Mouse (Mus musculus) hindbrain, embryonic 10.5 days (tissue): ENCODE measurements around the gene Megf6. TPM values are rescaled to one million over a fixed set of nuclear protein-coding genes. Genes with fewer than 3 reads are reported as not detected.

Experiments
- DNase-seq: peaks from one replicate; pipeline ENCODE4 v3.0.0-alpha.2; 2017; ENCODE audit warnings: low spot score
- H3K27ac ChIP-seq: fragments of 300-500 bp; sonication (generic); 2 replicates; pipeline ENCODE4 v1.5.1; 2016; ENCODE audit warnings: mild to moderate bottlenecking, moderate library complexity
- H3K27me3 ChIP-seq: fragments of 300-500 bp; sonication (generic); 2 replicates; pipeline ENCODE4 v1.6.1; 2016; ENCODE audit warnings: mild to moderate bottlenecking; ENCODE audit not compliant: poor library complexity, insufficient read depth, severe bottlenecking
- H3K36me3 ChIP-seq: fragments of 300-500 bp; sonication (generic); 2 replicates; pipeline ENCODE4 v1.6.1; 2016; ENCODE audit warnings: mild to moderate bottlenecking, moderate library complexity
- H3K4me1 ChIP-seq: fragments of 300-500 bp; sonication (generic); replicated peaks from 2 replicates; pipeline ENCODE4 v1.6.1; 2016; ENCODE audit warnings: mild to moderate bottlenecking
- H3K4me3 ChIP-seq: fragments of 300-500 bp; sonication (generic); 2 replicates; pipeline ENCODE4 v1.5.1; 2016; ENCODE audit warnings: mild to moderate bottlenecking, moderate library complexity
- H3K9me3 ChIP-seq: fragments of 300-500 bp; sonication (generic); 2 replicates; pipeline ENCODE4 v1.6.1; 2016; ENCODE audit warnings: mild to moderate bottlenecking, moderate library complexity
- WGBS: fragments of 180-500 bp; shearing (Covaris S2); methylation state at CpG from one replicate; pipeline ENCODE4 v1.1.7; 2016; 5-methylcytosine and 5-hydroxymethylcytosine counted together
- polyA plus RNA-seq: library from polyadenylated mRNA; unstranded; fragments of >200 nt; fragmentation: Nextera tagmentation; extraction: Ambion mirVana; gene quantifications from 2 replicates; pipeline ENCODE4 v1.2.1, GENCODE M21; 2016

Gene Megf6
- polyA plus RNA-seq, 1 experiment from 2014 or later: 28.2 TPM

DNA sequence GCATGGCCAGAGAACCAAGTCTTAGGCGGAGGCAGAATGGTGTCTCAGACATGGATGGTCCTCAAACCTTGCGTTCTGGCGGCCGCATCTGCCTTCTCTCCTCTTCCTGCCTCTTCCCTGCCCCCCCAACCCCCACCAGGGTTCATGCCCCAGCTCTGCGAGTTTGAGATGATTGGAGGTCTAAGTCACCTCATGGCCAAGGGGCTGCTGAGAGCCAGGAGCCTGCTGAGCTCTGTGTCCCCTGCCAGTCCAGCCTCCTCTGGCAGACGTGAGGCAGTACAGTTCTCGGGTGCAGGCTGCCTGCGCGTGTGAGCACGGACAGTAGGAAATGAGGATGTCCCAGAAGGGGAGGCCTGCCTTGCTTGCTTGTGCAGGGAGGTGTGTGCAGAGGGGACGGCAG, 56.1 kb downstream of the Megf6 start:
- Histone ChIP-seq H3K9me3 (no peaks in the 10 kb centered on the region), H3K4me1 (peaks cover 63% of the 10 kb centered on the region), H3K27me3 (no peaks in the 10 kb centered on the region), H3K27ac (0 out of 2 replicates have a peak overlapping the region, but pooled peaks have one; percentile 29), H3K36me3 (no peaks in the 10 kb centered on the region), H3K4me3 (no peak overlapping the region)
- DNase-seq: no peak
- WGBS: 84% methylated on average over 11 of the region's 11 CpGs

DNA sequence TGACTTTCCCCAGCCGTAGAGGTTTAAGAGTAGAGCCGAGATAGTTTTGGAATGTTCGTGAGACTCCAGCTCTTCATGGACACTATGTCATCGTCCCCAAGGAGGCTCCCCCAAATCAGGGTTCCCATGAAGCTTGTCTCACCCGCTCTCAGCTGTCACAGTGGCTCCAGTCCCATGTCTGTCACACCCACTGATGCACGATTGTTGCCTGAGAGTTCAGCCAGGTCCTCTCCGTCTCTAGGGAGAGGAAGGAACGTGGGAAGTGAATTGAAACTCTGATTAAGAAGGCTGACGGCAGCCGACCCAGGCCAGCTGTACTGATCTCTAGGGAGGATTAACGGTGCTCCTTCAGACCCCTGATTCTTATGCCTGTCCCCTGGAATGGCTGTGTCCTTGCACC, 57.8 kb downstream of the Megf6 start:
- Histone ChIP-seq H3K4me1 (peaks cover 63% of the 10 kb centered on the region), H3K27ac (no peak overlapping the region), H3K9me3 (no peaks in the 10 kb centered on the region), H3K4me3 (no peak overlapping the region), H3K27me3 (no peaks in the 10 kb centered on the region), H3K36me3 (no peaks in the 10 kb centered on the region)
- WGBS: 77% methylated on average over 11 of the region's 11 CpGs
- no peak for DNase-seq

DNA sequence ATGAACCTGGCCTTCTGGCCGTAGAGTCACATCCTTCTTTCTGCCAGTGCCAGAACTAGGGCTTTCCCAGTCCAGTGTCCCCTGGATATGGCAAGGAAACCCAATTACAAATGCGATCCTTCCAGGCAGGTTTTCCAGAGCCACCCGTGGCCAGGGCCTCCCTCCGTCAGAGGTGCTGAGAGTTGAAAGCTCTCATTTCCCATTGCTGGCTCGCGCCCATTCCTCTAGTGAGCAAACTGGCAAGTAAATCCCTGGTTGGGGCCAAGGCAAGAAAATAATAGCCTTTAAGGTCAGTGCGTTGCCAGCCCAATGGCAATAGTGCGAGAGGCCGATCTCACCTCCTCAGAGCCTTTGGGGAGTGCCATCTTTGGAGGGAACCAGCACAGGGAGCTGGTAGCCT, 59.0 kb downstream of the Megf6 start:
- WGBS: 94% methylated on average over 9 of the region's 9 CpGs
- H3K27me3 ChIP-seq: no peaks in the 10 kb centered on the region
- no peaks in the 10 kb centered on the region for H3K36me3 ChIP-seq
- H3K4me1 ChIP-seq: peaks cover 59% of the 10 kb centered on the region
- no peaks in the 10 kb centered on the region for H3K9me3 ChIP-seq
- H3K27ac ChIP-seq: no peak overlapping the region
- no peak for DNase-seq
- H3K4me3 ChIP-seq: no peak overlapping the region

DNA sequence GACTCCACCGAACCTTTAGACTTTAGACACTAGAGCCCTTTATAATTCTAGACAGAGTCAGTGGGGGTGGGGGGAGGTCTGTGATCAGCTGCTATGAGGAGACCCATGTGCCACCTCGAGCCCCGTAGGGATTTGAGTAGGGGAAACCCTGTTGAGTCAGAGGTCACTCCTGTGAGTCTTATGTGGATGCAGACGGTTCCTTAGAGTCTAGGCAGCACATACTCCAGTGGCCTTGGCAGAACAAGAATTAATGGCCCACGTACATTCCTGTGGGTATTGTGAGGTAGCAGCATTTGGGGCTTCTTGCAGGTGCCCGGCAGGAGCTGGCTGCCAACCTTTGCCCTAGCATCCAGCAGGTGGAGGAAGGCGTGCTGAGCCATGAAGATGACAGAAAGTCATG, 60.9 kb downstream of the Megf6 start:
- no peaks in the 10 kb centered on the region for H3K27me3 ChIP-seq
- no peak overlapping the region for H3K27ac ChIP-seq
- H3K4me3 ChIP-seq: no peak overlapping the region
- 0 out of 2 replicates have a peak, but pooled peaks cover 2% of the 10 kb centered on the region for H3K36me3 ChIP-seq
- DNase-seq: no peak
- H3K9me3 ChIP-seq: no peaks in the 10 kb centered on the region
- peaks cover 56% of the 10 kb centered on the region for H3K4me1 ChIP-seq
- WGBS: 86% methylated on average over 7 of the region's 7 CpGs

DNA sequence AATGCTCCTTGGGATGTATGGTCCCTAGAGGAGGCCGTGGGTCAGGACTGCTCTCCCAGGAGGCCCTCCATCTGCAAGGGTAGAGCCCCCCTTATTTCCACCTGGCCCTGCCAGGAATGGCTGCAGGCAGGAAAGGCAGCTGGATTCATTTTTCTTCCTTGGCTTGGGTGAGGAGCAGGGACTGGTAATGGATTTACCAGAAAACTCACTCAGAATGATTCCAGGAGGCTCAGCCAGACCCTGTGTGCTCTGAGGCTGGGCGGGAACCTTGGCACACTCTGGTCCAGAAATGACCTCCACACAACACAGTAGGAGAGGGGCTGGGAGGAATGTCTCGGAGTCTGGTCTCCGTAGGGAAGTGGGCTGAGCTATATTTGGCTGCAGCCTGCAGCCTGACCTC, 61.8 kb downstream of the Megf6 start:
- 74% methylated on average over 4 of the region's 4 CpGs for whole genome bisulfite sequencing
- Histone ChIP-seq H3K36me3 (0 out of 2 replicates have a peak, but pooled peaks cover 2% of the 10 kb centered on the region), H3K4me1 (peaks cover 58% of the 10 kb centered on the region), H3K27me3 (no peaks in the 10 kb centered on the region), H3K27ac (peak overlapping the region; percentile 9; the same call in 1 of the 2 replicates), H3K9me3 (no peaks in the 10 kb centered on the region), H3K4me3 (no peak overlapping the region)
- DNase-seq: no peak

DNA sequence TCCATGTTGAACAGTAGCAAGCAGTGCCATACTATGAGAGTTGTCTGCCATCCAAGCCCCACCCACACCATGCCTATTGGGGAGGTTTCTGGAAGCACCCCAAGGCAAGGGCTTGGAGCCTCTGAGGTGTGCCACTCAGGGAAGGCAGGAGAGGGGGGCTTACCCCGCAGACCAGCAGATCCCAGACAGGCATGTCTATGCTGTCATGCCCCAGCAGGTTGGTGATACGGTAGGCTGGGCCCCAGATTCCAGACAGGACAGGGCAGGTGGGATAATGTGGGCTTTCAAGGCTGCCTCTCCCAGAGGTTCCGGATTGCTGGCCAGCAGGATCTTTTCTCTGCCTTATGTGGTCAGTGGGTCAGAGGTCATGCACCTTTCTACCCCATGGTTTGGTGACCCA, 65.5 kb downstream of the Megf6 start:
- Histone ChIP-seq H3K4me3 (no peak overlapping the region), H3K4me1 (peaks cover 63% of the 10 kb centered on the region), H3K9me3 (no peaks in the 10 kb centered on the region), H3K27ac (0 out of 2 replicates have a peak overlapping the region, but pooled peaks have one; percentile 18), H3K36me3 (peaks cover 5% of the 10 kb centered on the region; the same call in 1 of the 2 replicates), H3K27me3 (0 out of 2 replicates have a peak, but pooled peaks cover 3% of the 10 kb centered on the region)
- WGBS: 57% methylated on average over 3 of the region's 3 CpGs
- DNase-seq: no peak

DNA sequence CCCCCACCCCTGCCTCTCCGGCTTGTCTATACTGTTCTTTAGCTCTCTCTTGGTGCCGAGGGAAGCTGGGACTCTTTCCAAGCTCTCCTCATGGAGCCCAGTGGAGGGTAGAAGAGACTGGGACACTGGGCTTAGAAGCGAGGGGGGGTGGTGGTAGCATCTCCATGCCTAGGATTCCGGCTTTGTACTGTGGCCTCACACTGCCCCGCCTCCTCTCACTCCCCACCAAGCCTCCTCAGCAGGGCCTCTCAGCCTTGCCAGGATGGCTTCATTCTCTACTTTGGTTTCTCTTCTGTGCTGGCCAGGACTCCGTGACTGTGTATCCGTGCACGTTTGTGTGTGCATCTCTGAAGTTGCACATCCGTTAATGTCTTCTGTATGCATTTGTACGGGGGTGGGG, 66.4 kb downstream of the Megf6 start:
- Histone ChIP-seq H3K36me3 (peaks cover 7% of the 10 kb centered on the region; the same call in 1 of the 2 replicates), H3K4me3 (peak overlapping the region; percentile 35), H3K4me1 (peaks cover 54% of the 10 kb centered on the region), H3K9me3 (no peaks in the 10 kb centered on the region), H3K27me3 (0 out of 2 replicates have a peak, but pooled peaks cover 3% of the 10 kb centered on the region), H3K27ac (peak overlapping the region; percentile 56)
- no peak for DNase-seq
- WGBS: 7% methylated on average over 10 of the region's 10 CpGs

DNA sequence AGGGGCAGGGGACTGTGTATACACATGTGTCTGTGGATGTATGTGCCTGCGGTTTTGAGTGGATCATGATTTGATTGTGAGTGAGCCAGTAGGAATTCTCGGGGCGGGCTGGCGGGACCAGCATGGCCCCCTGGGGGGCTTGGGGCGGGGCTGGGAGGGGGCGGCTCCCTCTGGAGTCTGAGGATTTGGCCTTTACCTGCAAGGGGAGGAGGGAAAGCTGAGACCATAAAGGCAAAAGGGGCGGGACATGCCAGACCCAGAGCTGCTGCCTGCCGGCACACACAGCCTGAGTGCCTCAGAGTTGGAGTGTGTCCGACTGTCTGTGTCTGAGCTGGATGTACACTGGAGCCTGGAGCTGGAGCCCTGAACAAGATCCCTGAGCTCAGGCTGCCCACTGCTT, 66.8 kb downstream of the Megf6 start:
- peak; percentile 32 for DNase-seq
- H3K4me1 ChIP-seq: peaks cover 50% of the 10 kb centered on the region

DNA sequence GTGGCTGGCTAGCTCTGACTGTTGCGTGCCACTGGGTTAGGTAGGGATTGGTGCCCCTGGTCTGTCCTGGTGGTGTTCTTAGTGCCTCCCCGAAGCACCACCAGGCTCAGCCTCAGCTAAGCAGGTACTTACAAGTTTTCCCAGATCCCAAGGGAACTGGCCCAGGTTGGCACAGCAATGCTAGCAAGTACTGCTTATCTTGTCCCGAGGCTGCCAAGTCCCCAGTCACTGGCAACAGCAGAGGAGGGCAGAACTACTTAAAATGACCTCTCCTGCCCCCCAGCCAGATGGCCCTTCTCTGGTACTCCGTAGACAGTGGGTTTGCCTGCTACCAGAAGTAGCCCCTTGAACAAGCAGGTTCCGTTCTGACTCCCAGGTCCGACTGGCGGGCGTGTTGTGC, 68.7 kb downstream of the Megf6 start:
- Histone ChIP-seq H3K4me1 (peaks cover 36% of the 10 kb centered on the region), H3K36me3 (peaks cover 15% of the 10 kb centered on the region), H3K4me3 (no peak overlapping the region), H3K27ac (no peak overlapping the region), H3K9me3 (no peaks in the 10 kb centered on the region), H3K27me3 (0 out of 2 replicates have a peak, but pooled peaks cover 3% of the 10 kb centered on the region)
- 88% methylated on average over 8 of the region's 8 CpGs for WGBS
- DNase-seq: no peak

More for the DNA sequence above, 66.8 kb downstream of the Megf6 start:
- Histone ChIP-seq H3K4me3 (peak overlapping the region; percentile 35), H3K9me3 (no peaks in the 10 kb centered on the region), H3K27ac (peak overlapping the region; percentile 56), H3K27me3 (0 out of 2 replicates have a peak, but pooled peaks cover 3% of the 10 kb centered on the region), H3K36me3 (peaks cover 8% of the 10 kb centered on the region)
- WGBS: 3% methylated on average over 9 of the region's 9 CpGs

DNA sequence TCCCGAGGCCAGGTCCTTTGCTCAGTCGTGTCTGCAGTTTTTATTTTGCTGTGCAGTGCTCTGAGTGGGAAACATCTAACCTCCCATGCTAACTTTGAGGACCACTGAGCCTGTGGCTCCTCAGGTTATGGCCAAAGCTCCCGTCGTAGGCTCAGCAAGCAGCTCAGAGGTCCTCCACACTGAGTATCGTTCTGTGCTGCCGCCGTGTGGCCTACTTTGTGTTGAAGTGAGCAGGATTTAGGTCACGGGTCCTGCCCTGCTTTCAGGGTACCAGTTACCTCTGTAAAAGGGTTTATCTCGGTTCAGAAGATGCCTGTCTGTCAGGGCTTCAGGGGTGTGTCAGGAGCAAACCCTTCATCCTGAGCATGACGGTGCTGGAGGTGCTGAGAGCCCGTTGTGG, 70.1 kb downstream of the Megf6 start:
- peaks cover 13% of the 10 kb centered on the region for H3K36me3 ChIP-seq
- no peak for DNase-seq

DNA sequence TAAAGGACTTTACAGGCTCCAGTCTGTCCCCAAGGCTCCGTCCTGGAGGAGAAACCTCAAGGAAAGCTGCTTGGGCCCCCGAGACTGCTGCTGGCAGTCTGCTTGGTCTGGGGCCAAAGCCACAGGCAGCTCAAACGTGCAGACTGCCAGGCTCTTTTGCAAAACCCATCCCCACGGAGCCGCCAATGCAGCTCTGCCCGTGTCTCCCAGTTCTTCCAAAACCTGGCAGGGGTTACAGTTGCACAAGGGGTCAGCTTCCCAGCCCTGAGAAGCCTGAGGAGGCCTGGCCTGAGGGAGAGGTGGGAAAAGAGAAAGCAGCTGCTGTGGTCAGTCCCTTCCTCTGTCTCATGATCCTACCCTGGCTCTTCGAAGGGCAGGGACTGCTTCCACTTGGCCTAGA, 74.8 kb downstream of the Megf6 start:
- no peak overlapping the region for H3K27ac ChIP-seq

More for the DNA sequence above, 70.1 kb downstream of the Megf6 start:
- H3K27me3 ChIP-seq: 0 out of 2 replicates have a peak, but pooled peaks cover 3% of the 10 kb centered on the region
- no peak overlapping the region for H3K27ac ChIP-seq
- 72% methylated on average over 11 of the region's 11 CpGs for WGBS
- no peaks in the 10 kb centered on the region for H3K9me3 ChIP-seq
- peaks cover 37% of the 10 kb centered on the region for H3K4me1 ChIP-seq
- H3K4me3 ChIP-seq: no peak overlapping the region

DNA sequence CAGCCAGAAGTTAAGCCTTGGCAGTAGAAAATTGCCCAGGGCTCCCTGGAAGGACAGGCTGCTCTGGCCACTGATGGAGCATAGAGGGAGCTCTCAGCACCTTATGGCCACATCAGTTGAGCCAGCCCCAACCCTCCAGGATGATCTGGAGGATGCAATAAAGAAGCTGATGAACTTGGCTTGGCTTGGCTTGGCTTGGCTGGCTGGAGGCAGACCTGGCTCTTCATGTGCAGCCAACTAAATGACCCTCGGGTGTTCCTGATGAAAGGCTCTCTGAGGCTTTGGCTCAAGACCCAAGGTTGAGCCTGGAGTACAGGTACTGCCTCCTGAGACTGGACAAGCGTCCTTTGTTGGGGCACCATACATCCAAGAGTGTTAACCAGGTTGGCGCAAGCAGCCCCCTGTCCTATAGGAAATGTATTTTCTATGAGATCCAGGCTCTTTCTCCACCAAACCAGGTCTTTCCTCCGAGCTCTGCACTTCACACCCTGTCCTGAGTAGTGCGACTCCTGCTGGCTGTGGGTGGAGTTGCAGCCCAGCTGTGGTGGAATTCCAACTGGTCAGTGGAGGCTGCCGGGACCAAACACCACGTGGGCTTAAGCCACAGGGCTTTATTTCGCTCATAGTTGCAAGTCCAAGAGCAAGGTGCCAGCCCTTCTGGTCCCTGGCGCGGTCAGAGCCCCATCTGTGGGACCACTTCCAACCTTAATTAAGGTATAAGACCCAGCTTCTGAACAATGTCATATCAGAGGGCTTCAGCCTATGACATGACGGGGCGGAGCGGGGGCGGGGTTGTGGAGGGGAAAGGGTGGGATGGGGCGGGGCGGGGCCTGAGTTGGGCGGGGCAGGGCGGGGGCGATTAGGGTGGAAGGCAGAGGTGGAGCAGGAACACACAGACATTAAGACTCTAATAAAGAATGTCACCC, 75.8 kb downstream of the Megf6 start:
- Histone ChIP-seq H3K4me3 (peak overlapping the region; percentile 47), H3K27me3 (peaks cover 10% of the 10 kb centered on the region; the same call in 1 of the 2 replicates), H3K4me1 (peaks cover 47% of the 10 kb centered on the region), H3K27ac (peak overlapping the region; percentile 70; the same call in 1 of the 2 replicates), H3K36me3 (peaks cover 10% of the 10 kb centered on the region), H3K9me3 (no peaks in the 10 kb centered on the region)
- 9% methylated on average over 19 of the region's 19 CpGs for WGBS
- peak; percentile 93 for DNase-seq

More for the DNA sequence above, 74.8 kb downstream of the Megf6 start:
- Histone ChIP-seq H3K4me1 (peaks cover 47% of the 10 kb centered on the region), H3K4me3 (no peak overlapping the region), H3K36me3 (peaks cover 10% of the 10 kb centered on the region), H3K9me3 (no peaks in the 10 kb centered on the region), H3K27me3 (peaks cover 10% of the 10 kb centered on the region; the same call in 1 of the 2 replicates)
- DNase-seq: no peak
- 86% methylated on average over 7 of the region's 7 CpGs for WGBS
